Mouse (Mus musculus): ENCODE measurements around the gene Nf1.

- TF ChIP-seq USF1 (IDR thresholded peaks at IDR 0.05; ENCODE audit: low read depth) (no peak), MAX (IDR thresholded peaks at IDR 0.05) (no peak), MYOD1 (IDR thresholded peaks at IDR 0.05; ENCODE audit: control insufficient read depth, insufficient read length, low read depth) (no peak)
These were observed 276.4 kb downstream of the Nf1 start for GRCm38 (mm10) chr11:79615871-79616270.
